Mouse (Mus musculus): ENCODE data around the gene Sez6l2.

Gene Sez6l2

DNA sequence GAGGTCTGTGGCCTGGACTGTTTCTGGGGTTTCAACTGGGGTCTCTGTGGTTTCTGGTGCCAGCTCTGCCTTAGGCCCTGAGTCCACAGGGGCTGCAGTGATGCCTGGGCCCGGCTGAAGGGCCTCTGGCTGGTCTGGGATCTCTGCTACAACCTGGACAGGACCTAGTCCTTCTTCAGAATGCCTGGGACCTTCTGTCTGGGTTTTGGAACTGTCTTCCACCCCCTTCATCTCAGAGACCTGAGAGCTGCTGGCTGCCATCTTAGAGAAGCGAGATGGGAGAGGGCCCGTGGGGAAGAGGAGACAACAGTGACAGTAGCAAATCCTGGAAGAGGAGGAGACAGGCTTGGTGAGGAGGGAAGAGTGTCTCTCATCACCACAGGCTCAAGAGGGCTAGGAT is 69.7 kb downstream of the Sez6l2 start:
- intact Hi-C loops (cut with DNase I): no loop called here
